Mouse (Mus musculus) stomach, postnatal 0 days (tissue): ENCODE results near the gene 4930564D02Rik. TPM values are rescaled to one million over a fixed set of nuclear protein-coding genes. Genes with fewer than 3 reads are reported as not detected.
A peak's percentile ranks its signal among the peaks of the same experiment; 100 is the strongest.

Experiments used
- ATAC-seq: fragments of 200-750 bp; cut with Nextera tagmentation; 2 replicates; pipeline ENCODE4 v1.8.0; 2017; ENCODE audit not compliant: low FRiP score, low TSS enrichment
- DNase-seq: peaks from one replicate; pipeline ENCODE4 v3.0.0-alpha.2; 2016; ENCODE audit warnings: low spot score
- H3K27ac ChIP-seq: fragments of 300-500 bp; sonication (generic); replicated peaks from 2 replicates; pipeline ENCODE4 v1.5.1; 2014; ENCODE audit warnings: mild to moderate bottlenecking, control low read depth
- H3K27me3 ChIP-seq: fragments of 300-500 bp; sonication (generic); 2 replicates; pipeline ENCODE4 v1.6.1; 2014; ENCODE audit warnings: low read length; ENCODE audit not compliant: control insufficient read depth, insufficient read depth
- H3K36me3 ChIP-seq: fragments of 300-500 bp; sonication (generic); 2 replicates; pipeline ENCODE4 v1.6.1; 2014; ENCODE audit warnings: low read length, mixed read lengths; ENCODE audit not compliant: control insufficient read depth, insufficient read depth
- H3K4me1 ChIP-seq: fragments of 300-500 bp; sonication (generic); replicated peaks from 2 replicates; pipeline ENCODE4 v1.6.1; 2014; ENCODE audit warnings: antibody characterized with exemption; ENCODE audit not compliant: control insufficient read depth, insufficient read depth
- H3K4me2 ChIP-seq: fragments of 300-500 bp; sonication (generic); replicated peaks from 2 replicates; pipeline ENCODE4 v1.6.1; 2014; ENCODE audit warnings: low read depth, mild to moderate bottlenecking, control low read depth, moderate library complexity
- H3K4me3 ChIP-seq: fragments of 300-500 bp; sonication (generic); 2 replicates; pipeline ENCODE4 v1.5.1; 2014; ENCODE audit warnings: low read depth, low read length, control low read depth
- H3K9ac ChIP-seq: fragments of 300-500 bp; sonication (generic); 2 replicates; pipeline ENCODE4 v1.6.1; 2014; ENCODE audit warnings: mild to moderate bottlenecking, low read length, control low read depth, mixed read lengths
- H3K9me3 ChIP-seq: fragments of 300-500 bp; sonication (generic); 2 replicates; pipeline ENCODE4 v1.6.1; 2016; ENCODE audit warnings: low read length; ENCODE audit not compliant: control insufficient read depth
- CTCF ChIP-seq: IDR thresholded peaks from 2 replicates; pipeline ENCODE4 v1.5.1; 2016; ENCODE audit warnings: antibody characterized with exemption, low read depth, mild to moderate bottlenecking, moderate library complexity
- EP300 ChIP-seq: optimal IDR thresholded peaks from 2 replicates; pipeline ENCODE3; 2016; ENCODE audit warnings: antibody characterized with exemption
- WGBS: fragments of 180-500 bp; shearing (Covaris S2); extraction: QIAGEN DNeasy Blood & Tissue Kit; methylation state at CpG from one replicate; pipeline ENCODE4 v1.1.7; 2014; 5-methylcytosine and 5-hydroxymethylcytosine counted together
- polyA plus RNA-seq: library from polyadenylated mRNA; unstranded; fragments of >200 nt; fragmentation: Nextera tagmentation; extraction: Ambion mirVana; gene quantifications from 2 replicates; pipeline ENCODE4 v1.2.1, GENCODE M21; 2015

The 4930564D02Rik gene
- polyA plus RNA-seq, 1 experiment from 2014 or later: not detected

GRCm38 (mm10) chr3:105099526-105100269 is 33.1 kb downstream of the 4930564D02Rik start:
- H3K27me3 ChIP-seq: no peaks in the 10 kb centered on the region
- WGBS: 33% methylated on average over 15 of the region's 15 CpGs
- DNase-seq: no peak
- ATAC-seq: peak; percentile 40; the same call in 1 of the 2 replicates
- H3K4me1 ChIP-seq: no peaks in the 10 kb centered on the region
- no peak overlapping the region for H3K4me2 ChIP-seq
- H3K27ac ChIP-seq: peak overlapping the region; percentile 88
- H3K9ac ChIP-seq: no peak overlapping the region
- no peak overlapping the region for H3K4me3 ChIP-seq
- no peaks in the 10 kb centered on the region for H3K36me3 ChIP-seq
- TF ChIP-seq EP300 (no peak), CTCF (no peak)
- no peaks in the 10 kb centered on the region for H3K9me3 ChIP-seq

- H3K27me3 ChIP-seq: no peaks in the 10 kb centered on the region
- TF ChIP-seq CTCF: no peak
- no peak for TF ChIP-seq EP300
- 74% methylated on average over 4 of the region's 4 CpGs for WGBS
- DNase-seq (no peak), ATAC-seq (no peak)
- H3K4me3 ChIP-seq: no peak overlapping the region
- peak overlapping the region; percentile 88 for H3K27ac ChIP-seq
- H3K36me3 ChIP-seq: no peaks in the 10 kb centered on the region
- H3K9me3 ChIP-seq: no peaks in the 10 kb centered on the region
- no peak overlapping the region for H3K4me2 ChIP-seq
- no peak overlapping the region for H3K9ac ChIP-seq
- H3K4me1 ChIP-seq: no peaks in the 10 kb centered on the region
These were observed 33.6 kb downstream of the 4930564D02Rik start for GRCm38 (mm10) chr3:105100270-105100589.

GRCm38 (mm10) chr3:105105827-105106226 is 39.2 kb downstream of the 4930564D02Rik start:
- no peak for TF ChIP-seq CTCF
- no peak for TF ChIP-seq EP300
- DNase-seq: no peak
- whole genome bisulfite sequencing: 77% methylated on average over 4 of the region's 4 CpGs

GRCm38 (mm10) chr3:105113859-105114258 is 47.2 kb downstream of the 4930564D02Rik start:
- H3K9me3 ChIP-seq: no peaks in the 10 kb centered on the region
- no peak overlapping the region for H3K27ac ChIP-seq
- H3K4me2 ChIP-seq: no peak overlapping the region
- TF ChIP-seq CTCF (no peak), EP300 (no peak)
- H3K36me3 ChIP-seq: no peaks in the 10 kb centered on the region
- no peaks in the 10 kb centered on the region for H3K4me1 ChIP-seq
- no peak overlapping the region for H3K4me3 ChIP-seq
- H3K9ac ChIP-seq: no peak overlapping the region
- no peak for DNase-seq
- H3K27me3 ChIP-seq: no peaks in the 10 kb centered on the region
- 74% methylated on average over 4 of the region's 4 CpGs for WGBS
- no peak for ATAC-seq

More at GRCm38 (mm10) chr3:105105827-105106226, 39.2 kb downstream of the 4930564D02Rik start:
- no peak overlapping the region for H3K9ac ChIP-seq
- no peaks in the 10 kb centered on the region for H3K9me3 ChIP-seq
- H3K4me1 ChIP-seq: no peaks in the 10 kb centered on the region
- H3K27me3 ChIP-seq: no peaks in the 10 kb centered on the region
- no peak overlapping the region for H3K27ac ChIP-seq
- no peak overlapping the region for H3K4me2 ChIP-seq
- H3K36me3 ChIP-seq: no peaks in the 10 kb centered on the region
- no peak overlapping the region for H3K4me3 ChIP-seq
- no peak for ATAC-seq

- Histone ChIP-seq H3K9ac (no peak overlapping the region), H3K9me3 (no peaks in the 10 kb centered on the region), H3K27me3 (no peaks in the 10 kb centered on the region), H3K4me3 (no peak overlapping the region), H3K4me1 (no peaks in the 10 kb centered on the region), H3K36me3 (no peaks in the 10 kb centered on the region), H3K27ac (no peak overlapping the region), H3K4me2 (no peak overlapping the region)
- ATAC-seq (peak; percentile 77; the same call in 1 of the 2 replicates), DNase-seq (peak; percentile 54)
- 26% methylated on average over 2 of the region's 2 CpGs for WGBS
- TF ChIP-seq CTCF: peak; percentile 85
- TF ChIP-seq EP300: no peak
These were observed 47.6 kb downstream of the 4930564D02Rik start for GRCm38 (mm10) chr3:105114269-105114668.

- H3K36me3 ChIP-seq: no peaks in the 10 kb centered on the region
- DNase-seq (no peak), ATAC-seq (no peak)
- H3K27me3 ChIP-seq: no peaks in the 10 kb centered on the region
- H3K4me1 ChIP-seq: no peaks in the 10 kb centered on the region
- no peak for TF ChIP-seq EP300
- TF ChIP-seq CTCF: no peak
- H3K9me3 ChIP-seq: no peaks in the 10 kb centered on the region
- no peak overlapping the region for H3K4me3 ChIP-seq
- 91% methylated on average over 4 of the region's 4 CpGs for WGBS
- H3K9ac ChIP-seq: no peak overlapping the region
- H3K4me2 ChIP-seq: no peak overlapping the region
- 0 out of 2 replicates have a peak overlapping the region, but pooled peaks have one; percentile 40 for H3K27ac ChIP-seq
These were observed 50.0 kb downstream of the 4930564D02Rik start for GRCm38 (mm10) chr3:105116596-105116995.
